Mouse (Mus musculus) ES-E14 (cell line): ENCODE results near the gene Olfr18. TPM values are rescaled to one million over a fixed set of nuclear protein-coding genes. Genes with fewer than 3 reads are reported as not detected.
"Not testable (repeated sequence)": the region's sequence is repeated elsewhere in the genome, so short reads cannot be mapped to it uniquely, and the experiment has no call there.

Experiments used
- DNase-seq: peaks from one replicate; pipeline ENCODE4 v3.0.0-alpha.2; 2013; ENCODE audit warnings: low read depth, low spot score
- H3K27ac ChIP-seq: 2 replicates; pipeline ENCODE4 v1.5.1; 2012; ENCODE audit warnings: low read depth, mild to moderate bottlenecking, low read length, moderate library complexity, mixed read lengths; ENCODE audit not compliant: poor library complexity, insufficient read depth, severe bottlenecking
- H3K36me3 ChIP-seq: 2 replicates; pipeline ENCODE4 v1.6.1; 2012; ENCODE audit warnings: mild to moderate bottlenecking, low read length, moderate library complexity, mixed read lengths; ENCODE audit not compliant: control insufficient read depth, poor library complexity, insufficient read depth, severe bottlenecking
- H3K4me1 ChIP-seq, 2 experiments: fragments of 150-350 bp in 1 of 2; sonication (generic) in 1 of 2; 2 replicates each; pipeline ENCODE4 v1.6.1; 2012; ENCODE audit warnings: low read length in 2 of 2, mild to moderate bottlenecking in 1 of 2, mixed read lengths in 1 of 2; ENCODE audit not compliant: control insufficient read depth in 2 of 2, insufficient read depth in 2 of 2, poor library complexity in 1 of 2
- H3K4me3 ChIP-seq, 2 experiments: fragments of 150-350 bp in 1 of 2; sonication (generic) in 1 of 2; 2 replicates each; pipeline ENCODE4 v1.5.1; 2012; ENCODE audit warnings: low read length in 2 of 2, low read depth in 1 of 2, mild to moderate bottlenecking in 1 of 2, mixed read lengths in 1 of 2; ENCODE audit not compliant: insufficient read depth in 1 of 2, poor library complexity in 1 of 2, severe bottlenecking in 1 of 2
- H3K9ac ChIP-seq: 2 replicates; pipeline ENCODE4 v1.6.1; 2012; ENCODE audit warnings: low read depth, mild to moderate bottlenecking, low read length, mixed read lengths; ENCODE audit not compliant: poor library complexity, insufficient read depth, severe bottlenecking
- H3K9me3 ChIP-seq: fragments of 150-350 bp; sonication (generic); 2 replicates; pipeline ENCODE4 v1.6.1; 2012; ENCODE audit warnings: low read depth, mild to moderate bottlenecking, low read length; ENCODE audit not compliant: control insufficient read depth, insufficient read depth
- CHD2 ChIP-seq: IDR thresholded peaks from 2 replicates; pipeline ENCODE4 v1.6.1; 2014; ENCODE audit warnings: mild to moderate bottlenecking, low read depth, low read length, inconsistent platforms
- HCFC1 ChIP-seq: IDR thresholded peaks from 2 replicates; pipeline ENCODE4 v1.6.1; 2012; ENCODE audit warnings: low read length, inconsistent platforms, borderline replicate concordance; ENCODE audit not compliant: insufficient read depth
- MAFK ChIP-seq: IDR thresholded peaks from 2 replicates; pipeline ENCODE4 v1.6.1; 2014; ENCODE audit warnings: mild to moderate bottlenecking, low read depth, low read length, inconsistent platforms; ENCODE audit not compliant: insufficient read depth
- ZC3H11A ChIP-seq: IDR thresholded peaks from 2 replicates; pipeline ENCODE4 v1.6.1; 2012; ENCODE audit warnings: low read depth, mild to moderate bottlenecking, inconsistent platforms, low read length, borderline replicate concordance
- ZNF384 ChIP-seq: IDR thresholded peaks from 2 replicates; pipeline ENCODE4 v1.6.1; 2012; ENCODE audit warnings: low read depth, low read length, inconsistent platforms
- in situ Hi-C, 2 experiments: fragments of 600-800 bp; cut with MboI; formaldehyde crosslinking; loops; one replicate each; pipeline ENCODE4 v1.15.1; 2025; ENCODE audit warnings: low sequenced_read_pairs in 2 of 2, inconsistent platforms in 1 of 2; ENCODE audit not compliant: unreplicated experiment in 2 of 2
- total RNA-seq: library from RNA; depleted of rRNA; stranded (reverse); fragments of 300-350 nt; gene quantifications from 2 replicates; pipeline ENCODE4 v1.2.3, GENCODE M21; 2012

The Olfr18 gene
- total RNA-seq, 1 experiment = 0.09 TPM

DNA sequence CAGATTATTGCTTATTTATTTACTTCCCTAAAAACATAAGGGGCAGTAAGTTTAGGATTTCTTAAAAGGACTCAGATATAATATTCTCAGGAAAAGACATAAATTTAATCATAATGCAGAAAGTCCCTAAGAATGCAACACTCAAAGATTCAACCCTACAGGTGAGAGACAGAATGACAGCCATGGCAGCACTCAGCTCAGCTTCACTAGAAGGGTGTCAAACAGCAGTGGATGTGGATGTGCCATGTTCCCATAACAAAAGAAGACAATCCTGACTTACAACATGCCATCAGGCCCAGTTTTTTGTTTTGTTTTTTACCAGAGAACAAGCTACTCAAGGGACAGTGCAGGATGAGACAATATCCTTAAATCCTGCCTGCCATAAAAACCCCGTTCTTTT is 38.8 kb upstream of the Olfr18 start:
- no peaks in the 10 kb centered on the region for H3K36me3 ChIP-seq
- in situ Hi-C loops = no loop called here
- no peak overlapping the region for H3K27ac ChIP-seq
- no peak overlapping the region for H3K4me3 ChIP-seq
- no peaks in the 10 kb centered on the region for H3K4me1 ChIP-seq
- DNase-seq = peak; percentile 13
- TF ChIP-seq MAFK = no peak
- no peak for TF ChIP-seq ZC3H11A
- TF ChIP-seq ZNF384 = no peak
- TF ChIP-seq CHD2 = no peak
- TF ChIP-seq HCFC1 = no peak
- no peak overlapping the region for H3K9ac ChIP-seq
- H3K9me3 ChIP-seq = no peaks in the 10 kb centered on the region

DNA sequence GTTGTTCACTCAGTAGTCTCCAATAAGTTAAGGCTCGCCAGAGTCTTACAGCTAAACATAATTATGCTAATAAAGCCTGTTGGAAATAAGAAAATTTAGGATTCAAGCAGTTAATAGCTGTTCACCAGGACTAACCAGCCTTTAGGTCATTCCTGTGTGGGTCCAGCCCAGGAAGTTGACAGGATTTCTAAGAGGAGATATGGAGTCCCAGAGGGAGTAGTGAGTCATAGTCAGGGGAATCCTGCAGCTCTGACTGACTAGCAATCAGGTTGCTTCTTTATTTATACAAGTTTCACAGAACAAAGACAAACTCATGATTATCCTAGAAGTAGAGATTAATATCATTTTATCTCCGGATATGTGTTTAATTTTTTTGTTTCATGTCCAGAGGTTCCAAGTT is 31.4 kb upstream of the Olfr18 start:
- H3K4me3 ChIP-seq = no peak overlapping the region
- no peaks in the 10 kb centered on the region for H3K36me3 ChIP-seq
- no peak for DNase-seq
- no peak overlapping the region for H3K9ac ChIP-seq
- in situ Hi-C loops = no loop called here
- H3K9me3 ChIP-seq = no peaks in the 10 kb centered on the region
- TF ChIP-seq ZNF384 (no peak), HCFC1 (no peak), CHD2 (no peak), MAFK (no peak), ZC3H11A (no peak)
- no peak overlapping the region for H3K27ac ChIP-seq
- no peaks in the 10 kb centered on the region for H3K4me1 ChIP-seq

DNA sequence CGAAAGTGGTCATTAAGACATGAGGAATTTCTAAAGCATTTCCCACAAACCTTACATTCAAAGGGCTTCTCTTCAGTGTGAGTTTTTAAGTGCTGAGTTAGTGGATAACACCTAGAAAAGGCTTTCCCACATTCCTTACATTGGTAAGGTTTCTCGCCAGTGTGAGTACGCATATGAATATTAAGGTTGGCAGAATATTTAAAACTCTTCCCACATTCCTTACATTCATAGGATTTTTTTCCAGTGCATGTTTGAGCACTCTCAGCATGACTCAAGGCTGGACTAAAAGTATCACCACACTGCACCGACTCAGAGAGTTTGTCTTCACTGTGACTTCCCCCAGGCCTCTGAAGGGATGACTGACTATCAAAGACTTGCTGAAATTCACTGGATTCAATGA is 12.6 kb upstream of the Olfr18 start:
- TF ChIP-seq ZC3H11A (no peak), CHD2 (no peak), ZNF384 (no peak), MAFK (no peak), HCFC1 (no peak)
- no peaks in the 10 kb centered on the region for H3K9me3 ChIP-seq
- peak; percentile 3 for DNase-seq
- no peak overlapping the region for H3K4me3 ChIP-seq
- H3K9ac ChIP-seq = no peak overlapping the region
- in situ Hi-C loops = no loop called here
- H3K36me3 ChIP-seq = no peaks in the 10 kb centered on the region
- H3K4me1 ChIP-seq = no peaks in the 10 kb centered on the region
- H3K27ac ChIP-seq = no peak overlapping the region

GRCm38 (mm10) chr9:20298232-20298631 is 37.7 kb downstream of the Olfr18 start, which contains the start of gene Olfr873:
TSS of gene Olfr873 (plus strand) at chr9:20298532.
- in situ Hi-C loops = no loop called here
- Histone ChIP-seq H3K9ac (no peak within 1 kb of the TSS), H3K9me3 (no peaks in the 10 kb centered on the region)

GRCm38 (mm10) chr9:20295562-20295961 is 40.3 kb downstream of the Olfr18 start:
- H3K4me1 ChIP-seq, H3K9ac ChIP-seq, H3K36me3 ChIP-seq, H3K4me3 ChIP-seq, H3K27ac ChIP-seq, H3K9me3 ChIP-seq, in situ Hi-C loops: not testable (repeated sequence)
- DNase-seq = peak; percentile 24

More at GRCm38 (mm10) chr9:20298232-20298631, 37.7 kb downstream of the Olfr18 start, which contains the start of gene Olfr873:
- Histone ChIP-seq H3K4me3 (no peak within 1 kb of the TSS), H3K27ac (no peak within 1 kb of the TSS), H3K4me1 (peaks cover 5% of the 10 kb centered on the region in 2 experiments; a peak in 2 of 4 replicates), H3K36me3 (no peaks in the 10 kb centered on the region)
- TF ChIP-seq ZNF384 (no peak), CHD2 (no peak), HCFC1 (no peak), ZC3H11A (no peak), MAFK (no peak)
- no peak for DNase-seq
